Mouse (Mus musculus) splenic B cell, adult 2 months (primary cell): ENCODE results near the gene Gm12886.

Experiments used
- DNase-seq: peaks from one replicate; pipeline ENCODE4 v3.0.0-alpha.2; 2011; ENCODE audit warnings: low read depth, low spot score
- H3K27me3 ChIP-seq: 2 replicates; pipeline ENCODE4 v1.6.1; 2012; ENCODE audit warnings: mild to moderate bottlenecking, low read length, moderate library complexity, mixed read lengths; ENCODE audit not compliant: control insufficient read depth, poor library complexity, insufficient read depth, severe bottlenecking
- H3K36me3 ChIP-seq: 2 replicates; pipeline ENCODE4 v1.6.1; 2012; ENCODE audit warnings: mild to moderate bottlenecking, low read length, moderate library complexity, mixed read lengths; ENCODE audit not compliant: control insufficient read depth, poor library complexity, insufficient read depth, severe bottlenecking

Gm12886 gene

GRCm38 (mm10) chr4:121422999-121423398, at the start of gene Gm12886:
TSS of gene Gm12886 (minus strand) at chr4:121423099.
- no peak for DNase-seq
- Histone ChIP-seq H3K36me3 (no peaks in the 10 kb centered on the region), H3K27me3 (no peaks in the 10 kb centered on the region)
